Mouse (Mus musculus) midbrain, embryonic 10.5 days (tissue): Measurements from ENCODE around the gene Klf12. TPM values are rescaled to one million over a fixed set of nuclear protein-coding genes. Genes with fewer than 3 reads are reported as not detected.

Source experiments
- DNase-seq: peaks from one replicate; pipeline ENCODE4 v3.0.0-alpha.2; 2017; ENCODE audit warnings: low spot score
- H3K27ac ChIP-seq: fragments of 300-500 bp; sonication (generic); replicated peaks from 2 replicates; pipeline ENCODE4 v1.5.1; 2016; ENCODE audit warnings: mild to moderate bottlenecking
- H3K27me3 ChIP-seq: fragments of 300-500 bp; sonication (generic); 2 replicates; pipeline ENCODE4 v1.6.1; 2016; ENCODE audit warnings: low read depth, mild to moderate bottlenecking; ENCODE audit not compliant: poor library complexity, severe bottlenecking
- H3K36me3 ChIP-seq: fragments of 300-500 bp; sonication (generic); 2 replicates; pipeline ENCODE4 v1.6.1; 2016; ENCODE audit warnings: mild to moderate bottlenecking, moderate library complexity
- H3K4me1 ChIP-seq: fragments of 300-500 bp; sonication (generic); 2 replicates; pipeline ENCODE4 v1.6.1; 2016
- H3K4me3 ChIP-seq: fragments of 300-500 bp; sonication (generic); 2 replicates; pipeline ENCODE4 v1.5.1; 2016; ENCODE audit warnings: mild to moderate bottlenecking, moderate library complexity
- H3K9me3 ChIP-seq: fragments of 300-500 bp; sonication (generic); replicated peaks from 2 replicates; pipeline ENCODE4 v1.6.1; 2016; ENCODE audit warnings: mild to moderate bottlenecking
- WGBS: fragments of 180-500 bp; shearing (Covaris S2); methylation state at CpG from one replicate; pipeline ENCODE4 v1.1.7; 2016; 5-methylcytosine and 5-hydroxymethylcytosine counted together
- polyA plus RNA-seq: library from polyadenylated mRNA; unstranded; fragments of >200 nt; fragmentation: Nextera tagmentation; extraction: Ambion mirVana; gene quantifications from 2 replicates; pipeline ENCODE4 v1.2.1, GENCODE M21; 2016

Klf12 gene
- polyA plus RNA-seq, 1 experiment from 2014 or later, result 15.8 TPM

DNA sequence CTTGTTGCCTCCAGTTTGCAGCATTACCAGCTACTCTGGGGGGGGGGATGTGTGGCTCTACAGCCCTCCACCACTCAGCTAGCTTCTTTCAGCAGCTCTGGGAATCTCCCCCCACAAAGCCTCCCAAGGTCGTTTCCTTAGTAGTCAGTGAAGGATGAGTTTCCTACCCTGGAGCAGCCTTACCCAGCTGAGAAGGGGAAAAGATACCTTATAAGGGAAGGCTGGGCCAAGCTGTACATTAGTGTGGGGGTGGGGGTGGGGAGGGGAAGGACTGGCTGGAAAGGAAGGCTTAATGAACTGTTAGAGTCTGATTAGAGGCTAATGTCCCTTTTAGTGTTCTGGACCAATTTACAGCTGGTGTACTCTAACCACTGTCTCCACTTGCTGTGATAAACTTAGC lies 172.7 kb downstream of the Klf12 start:
- DNase-seq, result no peak

DNA sequence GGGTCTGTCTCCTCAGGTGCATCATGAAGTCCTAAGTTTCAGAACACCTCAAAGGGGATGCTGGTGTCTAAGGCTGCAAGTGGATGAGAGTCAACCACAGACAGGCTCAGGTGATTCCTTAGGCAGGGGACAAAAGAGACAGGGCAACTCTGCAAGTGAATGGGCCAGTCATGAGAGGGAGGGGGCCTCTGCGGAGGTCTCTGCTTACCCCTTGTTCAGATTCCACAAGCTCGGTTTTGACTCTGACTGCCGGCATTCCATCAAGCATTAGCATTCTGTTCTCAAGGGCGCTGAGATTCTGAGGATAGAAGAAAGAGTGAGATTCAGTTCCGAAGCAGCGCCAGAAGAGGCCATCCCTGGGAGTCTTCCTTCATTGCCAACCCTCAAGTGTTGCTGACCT lies 174.9 kb downstream of the Klf12 start:
- Histone ChIP-seq H3K4me1 (peaks cover 39% of the 10 kb centered on the region), H3K36me3 (no peaks in the 10 kb centered on the region), H3K9me3 (no peaks in the 10 kb centered on the region), H3K27ac (no peak overlapping the region), H3K4me3 (no peak overlapping the region), H3K27me3 (no peaks in the 10 kb centered on the region)
- 13% methylated on average over 6 of the region's 6 CpGs for WGBS
- no peak for DNase-seq

More for the DNA sequence above, 172.7 kb downstream of the Klf12 start:
- peaks cover 37% of the 10 kb centered on the region for H3K4me1 ChIP-seq
- H3K4me3 ChIP-seq, result no peak overlapping the region
- no peaks in the 10 kb centered on the region for H3K36me3 ChIP-seq
- no peak overlapping the region for H3K27ac ChIP-seq
- H3K9me3 ChIP-seq, result no peaks in the 10 kb centered on the region
- 22% methylated on average over 1 of the region's 1 CpGs for WGBS
- H3K27me3 ChIP-seq, result no peaks in the 10 kb centered on the region

DNA sequence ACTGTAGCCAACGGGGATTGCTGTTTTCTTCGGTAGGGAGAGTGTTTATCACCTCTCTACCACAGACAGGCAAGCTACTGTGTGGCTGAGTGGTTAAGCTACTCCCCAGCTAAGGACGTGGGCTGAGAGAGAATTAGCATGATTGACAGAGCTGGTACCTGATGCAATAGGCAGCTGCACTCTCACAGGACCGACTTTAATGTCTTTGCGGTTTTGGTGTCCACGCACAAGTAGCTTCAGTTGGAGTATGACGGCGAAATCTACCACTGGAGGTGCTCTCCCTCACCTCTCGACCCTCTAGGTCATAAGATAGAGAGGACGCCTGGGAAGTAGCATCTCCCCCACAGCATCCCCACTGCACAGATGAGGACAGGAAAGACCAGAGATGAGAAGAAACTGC lies 178.9 kb downstream of the Klf12 start:
- Histone ChIP-seq H3K27me3 (no peaks in the 10 kb centered on the region), H3K36me3 (no peaks in the 10 kb centered on the region), H3K4me1 (peaks cover 38% of the 10 kb centered on the region), H3K9me3 (no peaks in the 10 kb centered on the region), H3K4me3 (no peak overlapping the region), H3K27ac (no peak overlapping the region)
- 87% methylated on average over 10 of the region's 10 CpGs for WGBS
- DNase-seq, result no peak

GRCm38 (mm10) chr14:100104818-100105217 lies 179.7 kb downstream of the Klf12 start:
- 94% methylated on average over 12 of the region's 12 CpGs for whole genome bisulfite sequencing
- H3K27ac ChIP-seq, result no peak overlapping the region
- no peaks in the 10 kb centered on the region for H3K9me3 ChIP-seq
- H3K36me3 ChIP-seq, result no peaks in the 10 kb centered on the region
- peaks cover 34% of the 10 kb centered on the region for H3K4me1 ChIP-seq
- no peak for DNase-seq
- no peaks in the 10 kb centered on the region for H3K27me3 ChIP-seq
- no peak overlapping the region for H3K4me3 ChIP-seq

GRCm38 (mm10) chr14:100103818-100104217 lies 180.7 kb downstream of the Klf12 start:
- Histone ChIP-seq H3K4me1 (peaks cover 26% of the 10 kb centered on the region), H3K27me3 (no peaks in the 10 kb centered on the region), H3K9me3 (no peaks in the 10 kb centered on the region), H3K4me3 (no peak overlapping the region), H3K36me3 (no peaks in the 10 kb centered on the region), H3K27ac (no peak overlapping the region)
- WGBS, result 79% methylated on average over 6 of the region's 6 CpGs
- no peak for DNase-seq

DNA sequence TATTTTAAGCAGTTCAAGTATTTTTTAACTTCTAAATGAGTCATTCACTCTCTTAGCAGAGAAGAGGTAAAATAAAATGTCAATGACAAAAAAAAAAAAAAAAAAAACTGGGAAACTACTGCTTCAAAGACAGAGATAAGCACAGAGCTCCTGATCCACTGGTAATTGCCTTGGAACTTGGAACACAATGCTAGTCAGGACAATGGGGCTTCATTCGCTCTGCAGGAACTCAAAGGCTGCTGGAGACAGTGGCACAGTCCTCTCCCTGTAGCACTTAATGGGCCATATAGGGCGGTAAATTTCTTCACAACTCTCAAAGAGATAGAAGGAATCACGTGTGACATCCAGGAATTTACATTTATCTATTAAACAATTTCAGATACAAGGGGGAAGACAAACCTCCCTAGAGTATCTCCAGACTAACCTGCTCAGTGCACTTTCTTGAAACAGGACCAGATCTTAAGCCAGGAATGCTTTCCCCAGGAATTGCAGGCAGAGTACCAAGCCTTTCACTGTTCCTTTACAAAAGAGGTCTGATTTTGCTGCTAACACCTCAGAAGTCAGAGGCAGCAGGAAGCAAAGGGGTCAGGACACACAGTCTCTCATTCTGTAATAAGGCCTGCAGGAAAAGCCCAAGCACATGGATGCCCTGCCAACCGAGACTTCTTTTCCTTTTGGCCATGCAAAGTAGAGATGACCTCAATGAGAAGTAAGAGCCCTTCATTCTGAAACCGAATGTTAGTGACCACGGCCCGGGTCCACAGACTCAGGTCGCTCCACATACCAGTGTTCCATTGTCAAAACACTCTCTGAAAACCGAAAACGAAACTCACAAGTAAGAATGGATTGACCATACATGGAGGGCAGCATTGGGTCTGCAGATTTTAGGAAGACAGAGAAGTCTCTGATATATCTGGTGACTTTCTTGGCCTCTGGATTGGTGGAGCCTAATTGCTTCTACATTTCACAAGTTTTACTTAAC lies 187.0 kb downstream of the Klf12 start:
- no peaks in the 10 kb centered on the region for H3K9me3 ChIP-seq

GRCm38 (mm10) chr14:100095730-100096129 lies 188.7 kb downstream of the Klf12 start:
- no peaks in the 10 kb centered on the region for H3K9me3 ChIP-seq
- peaks cover 21% of the 10 kb centered on the region for H3K4me1 ChIP-seq
- no peak for DNase-seq
- H3K27ac ChIP-seq, result no peak overlapping the region
- H3K27me3 ChIP-seq, result no peaks in the 10 kb centered on the region
- WGBS, result 70% methylated on average over 3 of the region's 3 CpGs
- no peaks in the 10 kb centered on the region for H3K36me3 ChIP-seq
- no peak overlapping the region for H3K4me3 ChIP-seq

More for the DNA sequence above, 187.0 kb downstream of the Klf12 start:
- Histone ChIP-seq H3K36me3 (no peaks in the 10 kb centered on the region), H3K4me3 (no peak overlapping the region), H3K27me3 (no peaks in the 10 kb centered on the region), H3K4me1 (peaks cover 21% of the 10 kb centered on the region), H3K27ac (no peak overlapping the region)
- DNase-seq, result no peak
- WGBS, result 69% methylated on average over 10 of the region's 10 CpGs

GRCm38 (mm10) chr14:100090517-100090916 lies 194.0 kb downstream of the Klf12 start:
- WGBS, result 87% methylated on average over 1 of the region's 1 CpGs
- Histone ChIP-seq H3K27me3 (no peaks in the 10 kb centered on the region), H3K27ac (no peak overlapping the region), H3K4me3 (no peak overlapping the region), H3K36me3 (no peaks in the 10 kb centered on the region), H3K9me3 (no peaks in the 10 kb centered on the region), H3K4me1 (no peaks in the 10 kb centered on the region)
- no peak for DNase-seq

DNA sequence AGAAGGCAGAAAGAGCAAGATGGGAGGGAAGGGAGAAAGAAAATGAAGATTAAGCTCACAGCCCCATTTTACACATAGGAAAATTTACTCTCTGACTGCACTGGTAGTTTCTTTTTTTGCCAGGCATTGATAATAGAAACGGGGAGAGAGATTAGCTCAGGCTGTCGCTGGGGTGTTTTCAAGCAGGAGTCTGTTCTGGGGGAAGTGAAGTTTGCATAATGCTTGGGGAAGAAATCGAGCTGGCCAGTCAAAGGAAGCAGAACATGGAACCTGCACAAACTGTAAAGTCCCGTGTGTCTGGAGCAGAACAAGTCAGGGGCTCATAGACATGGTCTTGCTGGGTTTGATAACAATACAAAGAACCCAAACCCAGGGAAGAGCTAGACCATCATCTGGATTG lies 204.9 kb downstream of the Klf12 start:
- Histone ChIP-seq H3K9me3 (no peaks in the 10 kb centered on the region), H3K27me3 (no peaks in the 10 kb centered on the region), H3K4me3 (no peak overlapping the region), H3K4me1 (no peaks in the 10 kb centered on the region), H3K27ac (no peak overlapping the region), H3K36me3 (no peaks in the 10 kb centered on the region)
- no peak for DNase-seq
- WGBS, result 75% methylated on average over 4 of the region's 4 CpGs

- no peak overlapping the region for H3K4me3 ChIP-seq
- peaks cover 11% of the 10 kb centered on the region for H3K4me1 ChIP-seq
- DNase-seq, result no peak
- no peak overlapping the region for H3K27ac ChIP-seq
- H3K9me3 ChIP-seq, result no peaks in the 10 kb centered on the region
- no peaks in the 10 kb centered on the region for H3K36me3 ChIP-seq
- no peaks in the 10 kb centered on the region for H3K27me3 ChIP-seq
- WGBS, result 85% methylated on average over 12 of the region's 12 CpGs
These were observed 211.9 kb downstream of the Klf12 start for GRCm38 (mm10) chr14:100072431-100073195.

DNA sequence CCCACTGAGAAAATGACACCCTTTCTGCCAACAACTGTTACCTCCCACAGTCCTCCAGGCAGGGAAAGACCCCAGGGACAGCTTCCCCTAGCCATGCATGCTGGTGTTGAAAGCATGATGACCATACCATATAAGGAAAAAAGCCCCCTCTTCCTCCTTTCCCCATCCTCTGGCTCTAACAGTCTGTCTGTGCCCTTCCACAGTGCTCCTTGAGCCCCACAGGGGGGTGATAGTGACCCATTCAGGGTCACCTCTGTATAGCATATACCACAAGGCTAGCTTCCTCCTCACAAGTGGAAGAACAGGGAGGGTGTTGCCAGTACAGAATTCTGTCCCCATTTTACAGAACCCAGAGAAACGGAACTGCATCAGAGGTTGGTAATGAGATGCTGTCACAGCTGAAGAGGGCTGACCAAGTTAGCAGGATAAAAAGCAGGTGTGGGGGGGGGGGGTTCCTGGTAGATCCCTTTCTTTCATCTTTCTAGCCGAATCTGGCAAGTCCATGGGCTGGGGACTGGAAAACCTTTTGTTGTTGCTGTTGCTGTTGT lies 214.9 kb downstream of the Klf12 start:
- DNase-seq, result no peak
- Histone ChIP-seq H3K4me1 (peaks cover 11% of the 10 kb centered on the region), H3K27me3 (no peaks in the 10 kb centered on the region), H3K4me3 (no peak overlapping the region), H3K27ac (no peak overlapping the region; the same call in 1 of the 2 replicates), H3K9me3 (no peaks in the 10 kb centered on the region), H3K36me3 (no peaks in the 10 kb centered on the region)
- WGBS, result 30% methylated on average over 2 of the region's 2 CpGs

GRCm38 (mm10) chr14:100068715-100069114 lies 215.8 kb downstream of the Klf12 start:
- no peaks in the 10 kb centered on the region for H3K9me3 ChIP-seq
- H3K27me3 ChIP-seq, result no peaks in the 10 kb centered on the region
- WGBS, result 40% methylated on average over 5 of the region's 5 CpGs
- no peak overlapping the region for H3K4me3 ChIP-seq
- no peaks in the 10 kb centered on the region for H3K36me3 ChIP-seq
- no peak for DNase-seq
- peaks cover 11% of the 10 kb centered on the region for H3K4me1 ChIP-seq
- no peak overlapping the region for H3K27ac ChIP-seq
